Mouse (Mus musculus): ENCODE results near the gene Pygb. TPM values are rescaled to one million over a fixed set of nuclear protein-coding genes. Genes with fewer than 3 reads are reported as not detected.

Gene Pygb
- 84.4 and 120 TPM in 2 replicates for polyA plus RNA-seq (2014; fragmentation: Nextera tagmentation; extraction: Ambion mirVana)

DNA sequence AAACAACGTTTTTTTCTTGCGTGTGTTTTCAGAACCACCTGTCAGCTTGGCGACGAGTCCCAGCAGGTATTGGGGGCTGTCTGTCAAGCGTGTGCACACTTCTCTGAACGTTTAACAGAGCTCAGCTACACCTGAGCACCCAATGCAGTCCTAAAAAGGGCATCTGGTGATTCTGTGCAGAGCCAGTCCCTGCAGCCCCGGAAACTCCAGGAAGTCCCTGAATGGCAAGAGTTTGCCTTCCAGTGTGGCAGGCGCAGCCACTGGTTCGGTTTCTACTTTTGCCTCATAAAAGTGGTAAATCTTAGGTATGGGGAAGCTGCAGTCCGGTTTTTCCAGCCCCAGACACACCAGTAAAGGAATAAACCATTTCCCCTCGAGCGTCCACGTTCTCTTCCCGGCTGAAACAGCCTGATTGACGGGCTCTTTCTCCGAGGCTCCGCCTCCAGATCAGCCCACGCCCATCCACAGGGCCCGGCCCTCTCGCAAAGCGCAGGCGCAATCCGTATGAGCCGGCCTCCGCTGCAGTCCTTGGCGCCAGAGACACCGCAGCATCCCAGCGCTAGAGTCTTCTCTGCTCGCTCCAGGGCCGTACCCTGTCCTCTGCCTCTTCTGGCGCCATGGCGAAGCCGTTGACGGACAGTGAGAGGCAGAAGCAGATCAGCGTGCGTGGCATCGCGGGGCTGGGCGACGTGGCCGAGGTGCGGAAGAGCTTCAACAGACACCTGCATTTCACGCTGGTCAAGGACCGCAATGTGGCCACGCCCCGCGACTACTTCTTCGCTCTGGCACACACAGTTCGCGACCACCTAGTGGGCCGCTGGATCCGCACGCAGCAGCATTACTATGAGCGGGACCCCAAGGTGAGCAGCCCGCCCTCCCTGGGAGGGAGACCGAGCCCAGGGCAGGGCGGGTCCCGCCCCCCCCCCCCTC lies at the start of gene Pygb:
Gene Pygb (plus strand): TSS at position 485 of the 930 bp plus-strand sequence.
- peak; percentile 92 for ATAC-seq (replicated peaks; ENCODE audit: insufficient number of reproducible peaks, low FRiP score, low TSS enrichment)
- Histone ChIP-seq H3K9ac (ENCODE audit: low read depth, low read length) (peak within 1 kb of the TSS; percentile 88), H3K27ac (ENCODE audit: low read depth, low read length) (peak within 1 kb of the TSS; percentile 72), H3K36me3 (ENCODE audit: control insufficient read depth, insufficient read depth, low read length) (no peaks in the 10 kb centered on the region), H3K4me3 (ENCODE audit: low read depth, low read length) (peak within 1 kb of the TSS; percentile 76), H3K27me3 (ENCODE audit: control insufficient read depth, insufficient read depth, low read length) (no peaks in the 10 kb centered on the region), H3K4me2 (peak within 1 kb of the TSS; percentile 78), H3K4me1 (ENCODE audit: control insufficient read depth, insufficient read depth, low read length) (peaks cover 21% of the 10 kb centered on the region), H3K9me3 (replicated peaks; ENCODE audit: control insufficient read depth, low read length) (no peaks in the 10 kb centered on the region)
- WGBS (ENCODE audit: insufficient replicate concordance), result 3% methylated on average over 58 of the region's 58 CpGs

DNA sequence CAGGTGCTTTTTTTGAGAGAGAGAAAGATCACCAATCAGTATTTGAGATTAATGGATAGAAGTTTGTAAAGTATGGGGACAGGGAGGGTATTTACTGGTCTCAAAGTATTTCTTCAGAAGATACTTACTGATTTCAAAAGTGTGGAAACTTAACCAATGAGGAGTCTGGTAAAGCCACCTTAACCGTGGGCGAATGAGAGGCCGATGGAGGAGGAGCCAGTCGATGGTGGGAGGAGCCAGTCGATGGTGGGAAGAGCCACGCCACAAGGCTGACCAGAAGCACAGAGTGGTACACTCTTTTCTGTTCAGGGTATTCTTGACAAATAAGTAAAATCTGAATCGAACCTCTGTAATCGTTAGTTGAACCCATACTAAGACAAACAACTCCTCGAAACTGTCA lies 48.7 kb upstream of the Pygb start:
- Histone ChIP-seq H3K4me1 (ENCODE audit: control insufficient read depth, insufficient read depth, low read length) (no peaks in the 10 kb centered on the region), H3K4me2 (no peak overlapping the region), H3K4me3 (ENCODE audit: low read depth, low read length) (no peak overlapping the region), H3K27ac (ENCODE audit: low read depth, low read length) (no peak overlapping the region), H3K9me3 (replicated peaks; ENCODE audit: control insufficient read depth, low read length) (no peaks in the 10 kb centered on the region), H3K36me3 (ENCODE audit: control insufficient read depth, insufficient read depth, low read length) (no peaks in the 10 kb centered on the region), H3K9ac (ENCODE audit: low read depth, low read length) (no peak overlapping the region), H3K27me3 (ENCODE audit: control insufficient read depth, insufficient read depth, low read length) (no peaks in the 10 kb centered on the region)
- no peak for ATAC-seq (replicated peaks; ENCODE audit: insufficient number of reproducible peaks, low FRiP score, low TSS enrichment)
- 72% methylated on average over 9 of the region's 9 CpGs for WGBS (ENCODE audit: insufficient replicate concordance)

- Histone ChIP-seq H3K4me1 (ENCODE audit: control insufficient read depth, insufficient read depth, low read length) (no peaks in the 10 kb centered on the region), H3K9me3 (replicated peaks; ENCODE audit: control insufficient read depth, low read length) (no peaks in the 10 kb centered on the region), H3K9ac (ENCODE audit: low read depth, low read length) (no peak overlapping the region), H3K4me2 (no peak overlapping the region), H3K36me3 (ENCODE audit: control insufficient read depth, insufficient read depth, low read length) (no peaks in the 10 kb centered on the region), H3K27me3 (ENCODE audit: control insufficient read depth, insufficient read depth, low read length) (no peaks in the 10 kb centered on the region), H3K4me3 (ENCODE audit: low read depth, low read length) (no peak overlapping the region), H3K27ac (ENCODE audit: low read depth, low read length) (no peak overlapping the region)
- 65% methylated on average over 10 of the region's 10 CpGs for WGBS (ENCODE audit: insufficient replicate concordance)
- no peak for ATAC-seq (replicated peaks; ENCODE audit: insufficient number of reproducible peaks, low FRiP score, low TSS enrichment)
These were observed 46.2 kb upstream of the Pygb start for GRCm38 (mm10) chr2:150740145-150740841.

GRCm38 (mm10) chr2:150741405-150741804 lies 45.1 kb upstream of the Pygb start:
- no peaks in the 10 kb centered on the region for H3K9me3 ChIP-seq (replicated peaks; ENCODE audit: control insufficient read depth, low read length)
- no peak overlapping the region for H3K4me3 ChIP-seq (ENCODE audit: low read depth, low read length)
- no peaks in the 10 kb centered on the region for H3K36me3 ChIP-seq (ENCODE audit: control insufficient read depth, insufficient read depth, low read length)
- no peak for ATAC-seq (replicated peaks; ENCODE audit: insufficient number of reproducible peaks, low FRiP score, low TSS enrichment)
- H3K9ac ChIP-seq (ENCODE audit: low read depth, low read length), result no peak overlapping the region
- H3K27me3 ChIP-seq (ENCODE audit: control insufficient read depth, insufficient read depth, low read length), result no peaks in the 10 kb centered on the region
- H3K4me1 ChIP-seq (ENCODE audit: control insufficient read depth, insufficient read depth, low read length), result no peaks in the 10 kb centered on the region
- H3K4me2 ChIP-seq, result no peak overlapping the region
- no peak overlapping the region for H3K27ac ChIP-seq (ENCODE audit: low read depth, low read length)
- WGBS (ENCODE audit: insufficient replicate concordance), result 50% methylated on average over 4 of the region's 4 CpGs

DNA sequence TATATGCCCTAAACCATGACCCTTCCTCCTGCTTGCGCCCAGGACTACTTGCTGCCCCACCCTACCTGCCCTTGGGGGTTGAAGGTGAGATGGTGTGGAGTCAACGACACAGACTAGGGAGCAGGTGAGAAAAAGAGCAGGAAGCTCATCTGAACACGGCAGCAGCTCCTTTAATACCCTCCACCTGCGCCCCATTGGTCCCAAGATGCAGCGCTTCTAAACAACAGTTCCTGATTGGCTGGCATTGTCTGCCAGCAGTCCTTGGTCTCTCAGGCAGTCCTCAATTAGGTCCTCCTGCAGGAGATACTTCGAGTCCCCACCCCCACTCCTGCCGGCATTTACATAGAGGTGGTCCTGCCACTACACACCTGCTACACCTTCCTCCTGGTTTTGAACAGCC lies 41.5 kb upstream of the Pygb start:
- Histone ChIP-seq H3K9me3 (replicated peaks; ENCODE audit: control insufficient read depth, low read length) (no peaks in the 10 kb centered on the region), H3K27me3 (ENCODE audit: control insufficient read depth, insufficient read depth, low read length) (no peaks in the 10 kb centered on the region), H3K9ac (ENCODE audit: low read depth, low read length) (no peak overlapping the region), H3K4me3 (ENCODE audit: low read depth, low read length) (no peak overlapping the region), H3K4me1 (ENCODE audit: control insufficient read depth, insufficient read depth, low read length) (peaks cover 8% of the 10 kb centered on the region), H3K4me2 (no peak overlapping the region), H3K36me3 (ENCODE audit: control insufficient read depth, insufficient read depth, low read length) (no peaks in the 10 kb centered on the region), H3K27ac (ENCODE audit: low read depth, low read length) (no peak overlapping the region)
- no peak for ATAC-seq (replicated peaks; ENCODE audit: insufficient number of reproducible peaks, low FRiP score, low TSS enrichment)
- 57% methylated on average over 7 of the region's 7 CpGs for WGBS (ENCODE audit: insufficient replicate concordance)

DNA sequence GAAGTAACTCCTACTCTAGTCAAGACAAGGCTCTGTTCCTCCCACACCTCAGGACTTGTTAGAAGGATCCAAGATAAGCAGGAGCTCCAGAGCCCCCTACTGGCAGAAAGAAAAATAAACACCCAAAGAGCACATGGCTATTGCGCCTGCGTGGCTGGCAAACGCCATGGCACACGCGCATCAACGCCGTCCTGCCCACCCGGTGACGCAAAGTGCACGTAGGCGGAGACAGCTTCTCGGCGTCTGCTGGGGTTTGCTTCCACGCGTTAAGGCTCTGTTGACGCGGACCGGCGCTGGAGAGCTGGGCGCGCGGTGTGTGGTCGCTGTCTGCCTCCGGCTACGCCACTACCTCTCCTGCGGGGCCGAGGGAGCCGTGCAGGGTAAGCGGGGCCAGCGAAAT lies 37.7 kb upstream of the Pygb start, which contains the start of gene Entpd6:
Gene Entpd6 (plus strand): TSS at position 189 of the 400 bp plus-strand sequence.
- peak; percentile 90 for ATAC-seq (replicated peaks; ENCODE audit: insufficient number of reproducible peaks, low FRiP score, low TSS enrichment)
- H3K36me3 ChIP-seq (ENCODE audit: control insufficient read depth, insufficient read depth, low read length), result no peaks in the 10 kb centered on the region
- peak within 1 kb of the TSS; percentile 74 for H3K4me3 ChIP-seq (ENCODE audit: low read depth, low read length)
- WGBS (ENCODE audit: insufficient replicate concordance), result under 1% methylated on average over 30 of the region's 30 CpGs
- H3K4me1 ChIP-seq (ENCODE audit: control insufficient read depth, insufficient read depth, low read length), result peaks cover 14% of the 10 kb centered on the region
- H3K9me3 ChIP-seq (replicated peaks; ENCODE audit: control insufficient read depth, low read length), result no peaks in the 10 kb centered on the region
- H3K4me2 ChIP-seq, result peak within 1 kb of the TSS; percentile 100
- peak within 1 kb of the TSS; percentile 82 for H3K9ac ChIP-seq (ENCODE audit: low read depth, low read length)
- H3K27ac ChIP-seq (ENCODE audit: low read depth, low read length), result peak within 1 kb of the TSS; percentile 65
- H3K27me3 ChIP-seq (ENCODE audit: control insufficient read depth, insufficient read depth, low read length), result no peaks in the 10 kb centered on the region

GRCm38 (mm10) chr2:150749283-150749682 lies 37.3 kb upstream of the Pygb start:
- H3K27ac ChIP-seq (ENCODE audit: low read depth, low read length), result peak overlapping the region; percentile 65
- peak; percentile 75 for ATAC-seq (replicated peaks; ENCODE audit: insufficient number of reproducible peaks, low FRiP score, low TSS enrichment)
- WGBS (ENCODE audit: insufficient replicate concordance), result under 1% methylated on average over 24 of the region's 24 CpGs

GRCm38 (mm10) chr2:150750129-150750979 lies 36.2 kb upstream of the Pygb start:
- Histone ChIP-seq H3K9ac (ENCODE audit: low read depth, low read length) (no peak overlapping the region), H3K9me3 (replicated peaks; ENCODE audit: control insufficient read depth, low read length) (no peaks in the 10 kb centered on the region), H3K27ac (ENCODE audit: low read depth, low read length) (no peak overlapping the region), H3K36me3 (ENCODE audit: control insufficient read depth, insufficient read depth, low read length) (no peaks in the 10 kb centered on the region), H3K4me2 (peak overlapping the region; percentile 100), H3K27me3 (ENCODE audit: control insufficient read depth, insufficient read depth, low read length) (no peaks in the 10 kb centered on the region), H3K4me1 (ENCODE audit: control insufficient read depth, insufficient read depth, low read length) (peaks cover 15% of the 10 kb centered on the region), H3K4me3 (ENCODE audit: low read depth, low read length) (no peak overlapping the region)
- no peak for ATAC-seq (replicated peaks; ENCODE audit: insufficient number of reproducible peaks, low FRiP score, low TSS enrichment)
- 76% methylated on average over 13 of the region's 13 CpGs for WGBS (ENCODE audit: insufficient replicate concordance)

More at GRCm38 (mm10) chr2:150749283-150749682, 37.3 kb upstream of the Pygb start:
- H3K9ac ChIP-seq (ENCODE audit: low read depth, low read length), result peak overlapping the region; percentile 82
- no peaks in the 10 kb centered on the region for H3K9me3 ChIP-seq (replicated peaks; ENCODE audit: control insufficient read depth, low read length)
- H3K4me3 ChIP-seq (ENCODE audit: low read depth, low read length), result peak overlapping the region; percentile 74
- no peaks in the 10 kb centered on the region for H3K36me3 ChIP-seq (ENCODE audit: control insufficient read depth, insufficient read depth, low read length)
- peak overlapping the region; percentile 100 for H3K4me2 ChIP-seq
- peaks cover 15% of the 10 kb centered on the region for H3K4me1 ChIP-seq (ENCODE audit: control insufficient read depth, insufficient read depth, low read length)
- H3K27me3 ChIP-seq (ENCODE audit: control insufficient read depth, insufficient read depth, low read length), result no peaks in the 10 kb centered on the region

Measured in heart, embryonic 11.5 days (tissue).